Mouse (Mus musculus): ENCODE data around the gene Senp2. TPM values are rescaled to one million over a fixed set of nuclear protein-coding genes. Genes with fewer than 3 reads are reported as not detected.
"Not testable (repeated sequence)": the region's sequence is repeated elsewhere in the genome, so short reads cannot be mapped to it uniquely, and the experiment has no call there.

Gene Senp2
- polyA plus RNA-seq, 1 experiment: 87.9 TPM

- TF ChIP-seq EP300 (IDR thresholded peaks at IDR 0.05; ENCODE audit: insufficient read depth, low read depth, low read length) (no peak), POLR2A (IDR thresholded peaks at IDR 0.05; ENCODE audit: insufficient read depth, low read length) (no peak), CTCF (IDR thresholded peaks at IDR 0.05; ENCODE audit: low read depth, low read length) (no peak)
- H3K27ac ChIP-seq (ENCODE audit: insufficient read depth, low read length): no peak overlapping the region
- peaks cover 6% of the 10 kb centered on the region for H3K9me3 ChIP-seq (replicated peaks; ENCODE audit: control insufficient read depth, insufficient read depth, low read length, poor library complexity, severe bottlenecking)
- H3K4me1 ChIP-seq (ENCODE audit: control insufficient read depth, insufficient read depth, low read length): no peaks in the 10 kb centered on the region
- no peaks in the 10 kb centered on the region for H3K27me3 ChIP-seq (ENCODE audit: control insufficient read depth, insufficient read depth, low read length, poor library complexity, severe bottlenecking)
- peaks cover 7% of the 10 kb centered on the region; the same call in 1 of the 2 replicates for H3K36me3 ChIP-seq (ENCODE audit: control insufficient read depth, insufficient read depth, low read length, poor library complexity, severe bottlenecking)
- H3K4me3 ChIP-seq (ENCODE audit: low read depth, low read length): no peak overlapping the region
- no peak overlapping the region for H3K9ac ChIP-seq (ENCODE audit: low read depth, poor library complexity, severe bottlenecking)
Observed at GRCm38 (mm10) chr16:21977347-21977746, 31.9 kb upstream of the Senp2 start.

GRCm38 (mm10) chr16:21983146-21983545 lies 26.1 kb upstream of the Senp2 start:
- H3K36me3 ChIP-seq (ENCODE audit: control insufficient read depth, insufficient read depth, low read length, poor library complexity, severe bottlenecking): peaks cover 7% of the 10 kb centered on the region; the same call in 1 of the 2 replicates
- H3K9ac ChIP-seq (ENCODE audit: low read depth, poor library complexity, severe bottlenecking): no peak overlapping the region
- no peak for TF ChIP-seq CTCF (IDR thresholded peaks at IDR 0.05; ENCODE audit: low read depth, low read length)
- no peak for TF ChIP-seq EP300 (IDR thresholded peaks at IDR 0.05; ENCODE audit: insufficient read depth, low read depth, low read length)
- no peak for TF ChIP-seq POLR2A (IDR thresholded peaks at IDR 0.05; ENCODE audit: insufficient read depth, low read length)
- no peaks in the 10 kb centered on the region for H3K4me1 ChIP-seq (ENCODE audit: control insufficient read depth, insufficient read depth, low read length)
- no peak overlapping the region for H3K4me3 ChIP-seq (ENCODE audit: low read depth, low read length)
- peaks cover 11% of the 10 kb centered on the region for H3K9me3 ChIP-seq (replicated peaks; ENCODE audit: control insufficient read depth, insufficient read depth, low read length, poor library complexity, severe bottlenecking)
- no peaks in the 10 kb centered on the region for H3K27me3 ChIP-seq (ENCODE audit: control insufficient read depth, insufficient read depth, low read length, poor library complexity, severe bottlenecking)
- H3K27ac ChIP-seq (ENCODE audit: insufficient read depth, low read length): peak overlapping the region; percentile 39

- TF ChIP-seq CTCF (IDR thresholded peaks at IDR 0.05; ENCODE audit: low read depth, low read length) (no peak), POLR2A (IDR thresholded peaks at IDR 0.05; ENCODE audit: insufficient read depth, low read length) (no peak), EP300 (IDR thresholded peaks at IDR 0.05; ENCODE audit: insufficient read depth, low read depth, low read length) (no peak)
- Histone ChIP-seq H3K4me1 (ENCODE audit: control insufficient read depth, insufficient read depth, low read length) (no peaks in the 10 kb centered on the region), H3K9ac (ENCODE audit: low read depth, poor library complexity, severe bottlenecking) (no peak overlapping the region), H3K4me3 (ENCODE audit: low read depth, low read length) (no peak overlapping the region), H3K36me3 (ENCODE audit: control insufficient read depth, insufficient read depth, low read length, poor library complexity, severe bottlenecking) (peaks cover 7% of the 10 kb centered on the region; the same call in 1 of the 2 replicates), H3K27ac (ENCODE audit: insufficient read depth, low read length) (peak overlapping the region; percentile 39), H3K27me3 (ENCODE audit: control insufficient read depth, insufficient read depth, low read length, poor library complexity, severe bottlenecking) (no peaks in the 10 kb centered on the region), H3K9me3 (replicated peaks; ENCODE audit: control insufficient read depth, insufficient read depth, low read length, poor library complexity, severe bottlenecking) (peaks cover 11% of the 10 kb centered on the region)
Observed at GRCm38 (mm10) chr16:21983581-21983980, 25.7 kb upstream of the Senp2 start.

GRCm38 (mm10) chr16:21984091-21984490 lies 25.2 kb upstream of the Senp2 start:
- TF ChIP-seq EP300 (IDR thresholded peaks at IDR 0.05; ENCODE audit: insufficient read depth, low read depth, low read length): no peak
- TF ChIP-seq CTCF (IDR thresholded peaks at IDR 0.05; ENCODE audit: low read depth, low read length): no peak
- Histone ChIP-seq H3K27me3 (ENCODE audit: control insufficient read depth, insufficient read depth, low read length, poor library complexity, severe bottlenecking) (no peaks in the 10 kb centered on the region), H3K4me1 (ENCODE audit: control insufficient read depth, insufficient read depth, low read length) (no peaks in the 10 kb centered on the region), H3K4me3 (ENCODE audit: low read depth, low read length) (no peak overlapping the region), H3K9me3 (replicated peaks; ENCODE audit: control insufficient read depth, insufficient read depth, low read length, poor library complexity, severe bottlenecking) (peaks cover 11% of the 10 kb centered on the region), H3K9ac (ENCODE audit: low read depth, poor library complexity, severe bottlenecking) (no peak overlapping the region), H3K27ac (ENCODE audit: insufficient read depth, low read length) (no peak overlapping the region), H3K36me3 (ENCODE audit: control insufficient read depth, insufficient read depth, low read length, poor library complexity, severe bottlenecking) (peaks cover 7% of the 10 kb centered on the region; the same call in 1 of the 2 replicates)

GRCm38 (mm10) chr16:21986191-21986590 lies 23.1 kb upstream of the Senp2 start:
- Histone ChIP-seq H3K27ac (ENCODE audit: insufficient read depth, low read length) (no peak overlapping the region), H3K9me3 (replicated peaks; ENCODE audit: control insufficient read depth, insufficient read depth, low read length, poor library complexity, severe bottlenecking) (peaks cover 11% of the 10 kb centered on the region), H3K27me3 (ENCODE audit: control insufficient read depth, insufficient read depth, low read length, poor library complexity, severe bottlenecking) (no peaks in the 10 kb centered on the region), H3K36me3 (ENCODE audit: control insufficient read depth, insufficient read depth, low read length, poor library complexity, severe bottlenecking) (peaks cover 6% of the 10 kb centered on the region; the same call in 1 of the 2 replicates), H3K4me1 (ENCODE audit: control insufficient read depth, insufficient read depth, low read length) (no peaks in the 10 kb centered on the region), H3K9ac (ENCODE audit: low read depth, poor library complexity, severe bottlenecking) (no peak overlapping the region), H3K4me3 (ENCODE audit: low read depth, low read length) (no peak overlapping the region)
- TF ChIP-seq POLR2A (IDR thresholded peaks at IDR 0.05; ENCODE audit: insufficient read depth, low read length) (no peak), CTCF (IDR thresholded peaks at IDR 0.05; ENCODE audit: low read depth, low read length) (no peak), EP300 (IDR thresholded peaks at IDR 0.05; ENCODE audit: insufficient read depth, low read depth, low read length) (no peak)

- H3K9me3 ChIP-seq (replicated peaks; ENCODE audit: control insufficient read depth, insufficient read depth, low read length, poor library complexity, severe bottlenecking): peaks cover 3% of the 10 kb centered on the region
- no peaks in the 10 kb centered on the region for H3K4me1 ChIP-seq (ENCODE audit: control insufficient read depth, insufficient read depth, low read length)
- no peaks in the 10 kb centered on the region for H3K36me3 ChIP-seq (ENCODE audit: control insufficient read depth, insufficient read depth, low read length, poor library complexity, severe bottlenecking)
- H3K27me3 ChIP-seq (ENCODE audit: control insufficient read depth, insufficient read depth, low read length, poor library complexity, severe bottlenecking): no peaks in the 10 kb centered on the region
- H3K4me3 ChIP-seq (ENCODE audit: low read depth, low read length): no peak overlapping the region
- H3K27ac ChIP-seq (ENCODE audit: insufficient read depth, low read length): peak overlapping the region; percentile 15; the same call in 1 of the 2 replicates
- H3K9ac ChIP-seq (ENCODE audit: low read depth, poor library complexity, severe bottlenecking): no peak overlapping the region
- TF ChIP-seq POLR2A (IDR thresholded peaks at IDR 0.05; ENCODE audit: insufficient read depth, low read length) (no peak), EP300 (IDR thresholded peaks at IDR 0.05; ENCODE audit: insufficient read depth, low read depth, low read length) (no peak), CTCF (IDR thresholded peaks at IDR 0.05; ENCODE audit: low read depth, low read length) (no peak)
Observed at GRCm38 (mm10) chr16:21987956-21988355, 21.3 kb upstream of the Senp2 start.

- H3K4me1 ChIP-seq (ENCODE audit: control insufficient read depth, insufficient read depth, low read length); H3K27ac ChIP-seq (ENCODE audit: insufficient read depth, low read length); H3K9ac ChIP-seq (ENCODE audit: low read depth, poor library complexity, severe bottlenecking): not testable (repeated sequence)
Observed at GRCm38 (mm10) chr16:21990893-21991292, 18.4 kb upstream of the Senp2 start.

More at GRCm38 (mm10) chr16:21990893-21991292, 18.4 kb upstream of the Senp2 start:
- not testable (repeated sequence) for H3K4me3 ChIP-seq (ENCODE audit: low read depth, low read length); H3K27me3 ChIP-seq (ENCODE audit: control insufficient read depth, insufficient read depth, low read length, poor library complexity, severe bottlenecking); H3K36me3 ChIP-seq (ENCODE audit: control insufficient read depth, insufficient read depth, low read length, poor library complexity, severe bottlenecking); H3K9me3 ChIP-seq (replicated peaks; ENCODE audit: control insufficient read depth, insufficient read depth, low read length, poor library complexity, severe bottlenecking)
